Mouse (Mus musculus): ENCODE measurements at regions not wholly inside any gene's neighbourhood (a gene's known extent, or its start where the extent isn't known, plus 50 kb on each side); places are given as distances from the start of the nearest gene placed in this dataset.

GRCm38 (mm10) chr4:91180241-91181096 is 220.1 kb downstream of the Elavl2 start:
- no peak for TF ChIP-seq GATA4 (IDR thresholded peaks at IDR 0.05; ENCODE audit: insufficient replicate concordance, low read length)

DNA sequence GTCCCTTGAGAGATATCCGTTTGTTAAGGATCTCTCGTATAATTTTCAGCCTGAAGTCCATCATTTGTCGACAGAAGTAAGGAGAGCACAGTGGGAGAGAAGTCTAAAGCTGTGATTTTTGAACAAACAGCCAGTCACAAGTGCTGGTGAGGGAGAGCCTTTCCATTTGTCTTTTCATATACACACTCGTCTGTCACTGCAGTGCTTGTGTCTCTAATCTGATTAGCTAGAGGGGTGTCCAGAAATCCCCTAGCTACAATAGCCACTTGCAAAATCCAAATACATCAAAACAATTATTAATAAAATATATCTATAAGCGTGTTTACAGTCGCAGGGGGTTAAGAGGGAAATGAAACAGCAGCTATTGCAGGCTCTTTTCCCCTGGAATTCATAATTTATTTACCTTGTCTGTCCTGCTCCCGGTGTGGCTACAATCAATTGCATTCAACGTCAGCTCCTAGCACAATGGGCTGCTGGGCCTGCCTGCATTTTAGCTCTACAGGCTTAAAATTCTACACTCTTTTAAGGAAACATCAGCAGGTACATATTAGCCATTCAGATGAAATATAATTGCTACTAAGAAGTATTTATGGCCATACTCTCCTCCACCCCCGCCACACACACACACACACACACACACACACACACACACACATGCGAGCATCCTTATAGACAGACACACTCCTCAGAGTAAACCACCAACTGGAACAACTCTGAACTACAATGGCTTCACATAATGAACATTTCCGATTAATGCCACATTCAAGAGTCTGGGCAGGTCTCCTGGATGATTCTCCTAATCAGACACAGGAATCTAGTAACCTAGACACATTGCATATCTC is 236.1 kb downstream of the Elavl2 start:
- no peak for TF ChIP-seq GATA4 (IDR thresholded peaks at IDR 0.05; ENCODE audit: insufficient replicate concordance, low read length)

DNA sequence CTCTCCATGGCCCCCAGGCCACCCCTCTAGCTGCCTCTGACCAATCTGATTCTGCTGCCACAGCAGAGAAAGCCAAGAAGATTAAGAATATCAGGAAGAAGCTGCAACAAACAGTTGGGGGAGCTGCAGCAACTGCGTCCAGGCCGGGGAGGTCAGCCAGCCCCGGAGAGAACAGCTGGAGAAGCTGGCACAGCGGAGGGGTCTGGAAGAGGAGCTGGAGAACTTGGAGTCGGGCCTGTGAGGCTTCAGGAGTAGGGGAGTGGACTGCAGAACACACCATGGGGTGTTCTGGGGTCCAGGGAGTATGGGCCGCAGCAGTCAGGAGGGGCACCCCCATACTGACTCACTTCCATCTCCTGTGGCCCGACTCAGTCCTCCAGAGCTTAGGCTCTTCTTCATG is 243.5 kb downstream of the Elavl2 start:
- no peak for TF ChIP-seq GATA4 (IDR thresholded peaks at IDR 0.05; ENCODE audit: insufficient replicate concordance, low read length)

DNA sequence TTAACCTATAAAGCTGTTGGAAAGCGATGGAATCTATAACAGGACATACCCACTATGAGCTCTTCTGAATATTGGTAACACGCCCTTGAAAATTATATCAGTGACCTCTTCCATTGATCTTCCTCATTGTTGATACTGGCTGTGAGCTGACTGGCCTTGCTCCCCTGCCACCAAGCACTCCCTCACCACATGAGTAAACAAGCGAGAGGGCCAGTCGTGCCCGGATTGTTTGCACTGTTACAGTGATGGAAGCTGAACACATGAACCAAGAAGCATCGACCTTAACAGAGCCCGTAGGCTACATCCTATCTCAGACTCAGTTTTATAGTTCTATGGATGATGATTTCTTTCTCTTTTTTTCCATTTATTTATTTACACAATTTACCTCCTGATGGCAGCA is 255.9 kb downstream of the Elavl2 start:
- no peak for TF ChIP-seq GATA4 (IDR thresholded peaks at IDR 0.05; ENCODE audit: insufficient replicate concordance, low read length)

- no peak for TF ChIP-seq GATA4 (IDR thresholded peaks at IDR 0.05; ENCODE audit: insufficient replicate concordance, low read length)
These were observed 256.7 kb downstream of the Elavl2 start for GRCm38 (mm10) chr4:91143906-91144305.

DNA sequence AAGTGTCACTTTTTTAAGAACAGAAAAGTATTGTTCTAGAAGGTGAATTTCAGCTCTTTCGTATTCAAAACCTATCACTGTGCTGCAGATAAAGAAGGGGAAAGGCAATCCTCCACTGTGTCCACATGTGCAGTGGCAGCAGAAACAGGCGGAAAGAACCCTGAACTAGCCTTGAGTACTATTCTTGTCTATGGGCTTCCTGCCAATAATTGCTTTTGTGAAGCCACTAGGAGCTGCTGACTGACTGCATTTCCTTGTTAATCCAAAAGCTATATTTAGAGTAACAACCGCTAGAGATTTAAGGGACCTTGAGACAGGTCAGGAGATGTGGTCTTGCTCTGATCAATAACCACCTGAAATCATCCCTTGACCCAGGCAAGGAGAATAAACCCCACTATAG is 265.3 kb downstream of the Elavl2 start:
- TF ChIP-seq GATA4 (IDR thresholded peaks at IDR 0.05; ENCODE audit: insufficient replicate concordance, low read length), result peak; percentile 75; the same call in 1 of the 2 replicates

GRCm38 (mm10) chr4:91132266-91132665 is 268.3 kb downstream of the Elavl2 start:
- TF ChIP-seq GATA4 (IDR thresholded peaks at IDR 0.05; ENCODE audit: insufficient replicate concordance, low read length), result no peak

DNA sequence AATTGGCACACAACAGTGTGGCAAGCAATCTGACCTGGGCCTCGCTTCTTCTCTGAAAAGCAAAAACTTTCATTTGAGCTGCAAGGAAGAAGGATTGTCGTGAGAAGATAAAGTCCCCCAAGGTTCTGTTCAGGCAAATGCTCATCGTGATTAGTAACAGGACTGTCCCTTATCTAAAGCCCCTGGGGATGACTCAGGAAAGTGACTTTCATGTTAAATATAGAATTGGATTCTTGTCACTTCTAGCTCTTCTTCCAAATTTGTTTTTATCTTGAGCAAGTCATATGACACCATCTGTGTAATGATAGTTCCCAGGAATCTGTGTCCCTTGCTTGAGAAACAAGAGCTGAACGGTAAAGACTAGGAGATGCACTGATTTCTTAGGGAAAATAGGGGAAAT is 280.3 kb downstream of the Elavl2 start:
- TF ChIP-seq GATA4 (IDR thresholded peaks at IDR 0.05; ENCODE audit: insufficient replicate concordance, low read length), result no peak

- no peak for TF ChIP-seq GATA4 (IDR thresholded peaks at IDR 0.05; ENCODE audit: insufficient replicate concordance, low read length)
These were observed 283.6 kb downstream of the Elavl2 start for GRCm38 (mm10) chr4:91116807-91117609.

GRCm38 (mm10) chr4:91111684-91112681 is 288.6 kb downstream of the Elavl2 start:
- no peak for TF ChIP-seq GATA4 (IDR thresholded peaks at IDR 0.05; ENCODE audit: insufficient replicate concordance, low read length)

GRCm38 (mm10) chr4:91096086-91096485 is 304.5 kb downstream of the Elavl2 start:
- TF ChIP-seq GATA4 (IDR thresholded peaks at IDR 0.05; ENCODE audit: insufficient replicate concordance, low read length), result no peak

GRCm38 (mm10) chr4:91094382-91094781 is 306.2 kb downstream of the Elavl2 start:
- no peak for TF ChIP-seq GATA4 (IDR thresholded peaks at IDR 0.05; ENCODE audit: insufficient replicate concordance, low read length)

- no peak for TF ChIP-seq GATA4 (IDR thresholded peaks at IDR 0.05; ENCODE audit: insufficient replicate concordance, low read length)
These were observed 306.7 kb downstream of the Elavl2 start for GRCm38 (mm10) chr4:91093885-91094284.

DNA sequence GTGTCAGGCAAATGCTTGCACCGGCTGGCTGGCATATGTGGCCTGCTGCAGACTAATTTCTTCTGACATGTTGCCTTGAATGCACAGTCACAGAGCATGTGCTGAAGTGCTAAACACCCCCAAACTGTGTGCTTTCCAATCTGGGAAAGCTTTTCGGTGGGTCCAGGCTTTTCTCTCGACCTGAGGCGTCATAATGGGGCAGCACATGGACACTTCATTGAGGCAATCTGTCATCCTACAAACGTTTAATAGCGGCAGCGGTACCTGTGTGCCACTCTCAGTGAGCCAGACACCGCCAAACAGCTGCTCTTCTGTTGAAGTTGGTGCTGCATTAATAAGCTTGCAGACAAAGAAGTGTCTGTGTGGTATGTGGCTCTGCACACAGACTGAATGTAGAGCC is 308.3 kb downstream of the Elavl2 start:
- TF ChIP-seq GATA4 (IDR thresholded peaks at IDR 0.05; ENCODE audit: insufficient replicate concordance, low read length), result no peak
